Mouse (Mus musculus): ENCODE measurements around the gene Nfam1. TPM values are rescaled to one million over a fixed set of nuclear protein-coding genes. Genes with fewer than 3 reads are reported as not detected.
"Not testable (repeated sequence)": the region's sequence is repeated elsewhere in the genome, so short reads cannot be mapped to it uniquely, and the experiment has no call there.

Gene Nfam1
- polyA plus RNA-seq (2017; shearing (Covaris generic)), result under 1 TPM in 2 of 3 experiments, not detected in 1; 0.26 to 0.92 TPM

- ATAC-seq, result no peak
These were observed at the start of gene Nfam1 for GRCm38 (mm10) chr15:83032981-83033541. Gene Nfam1, minus strand, starts transcription at chr15:83033306.

DNA sequence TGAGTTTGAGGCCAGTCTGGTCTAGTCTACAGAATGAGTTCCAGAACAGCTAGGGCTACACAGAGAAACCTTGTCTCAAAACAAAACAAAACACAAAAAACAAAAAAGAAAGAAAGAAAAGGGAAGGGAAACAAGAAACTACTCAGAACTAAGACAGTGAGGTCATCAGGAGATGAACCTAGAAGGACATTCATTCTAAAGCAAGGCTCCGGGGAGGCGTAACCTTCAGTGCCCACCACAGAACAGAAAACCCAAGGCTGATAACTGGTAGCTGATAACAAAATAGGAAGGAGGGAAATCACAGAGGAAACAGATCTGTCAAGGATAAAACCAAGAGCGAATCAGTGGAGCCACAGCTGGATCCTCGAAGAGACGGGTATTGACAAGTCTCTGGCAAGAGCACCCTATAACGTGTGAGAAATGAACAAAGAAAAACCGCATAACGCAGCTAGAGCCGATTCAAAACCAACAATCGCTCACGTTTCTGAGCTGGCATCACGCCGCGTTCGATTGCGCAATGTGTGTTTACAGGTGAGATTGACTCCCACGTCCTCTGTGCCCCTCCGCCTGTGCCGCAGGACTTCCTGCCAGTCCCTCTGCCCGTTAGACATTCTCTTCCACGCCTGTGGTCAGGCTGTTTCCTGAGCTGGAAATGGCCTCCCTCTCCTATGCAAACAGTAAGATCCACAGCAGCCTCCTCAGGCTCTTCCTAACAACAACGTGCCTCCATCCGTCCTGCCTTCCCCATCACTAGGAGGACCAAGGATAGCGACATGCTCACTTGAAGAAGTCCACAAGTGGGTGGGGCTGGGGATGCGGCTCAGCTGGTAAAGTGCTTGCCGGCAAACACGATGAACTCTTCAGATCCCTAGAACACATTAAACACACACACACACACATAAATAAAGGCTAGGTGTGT is 42.8 kb upstream of the Nfam1 start:
- ATAC-seq, result peak; percentile 87

GRCm38 (mm10) chr15:83074179-83074578 is 41.1 kb upstream of the Nfam1 start:
- ATAC-seq, result no peak

GRCm38 (mm10) chr15:83071752-83072151 is 38.6 kb upstream of the Nfam1 start:
- ATAC-seq, result no peak

DNA sequence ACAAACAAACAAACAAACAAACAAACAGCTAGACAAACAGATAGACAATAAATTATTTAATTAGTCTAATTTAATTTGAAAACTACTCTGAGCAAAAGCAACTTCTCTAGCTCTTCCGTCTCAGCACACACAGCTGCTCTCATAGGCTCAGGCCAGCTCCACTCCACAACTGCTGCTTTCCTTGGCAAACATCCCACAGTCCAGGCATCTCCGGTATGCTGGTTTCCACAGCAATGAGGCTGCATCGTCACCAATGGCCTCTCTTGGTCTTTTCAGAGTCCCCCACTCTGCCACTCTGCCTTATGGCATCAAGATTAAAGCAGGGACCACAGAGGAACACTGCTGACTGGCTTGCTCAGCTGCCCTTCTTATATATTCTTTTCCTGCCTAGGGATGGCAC is 37.8 kb upstream of the Nfam1 start:
- no peak for ATAC-seq

DNA sequence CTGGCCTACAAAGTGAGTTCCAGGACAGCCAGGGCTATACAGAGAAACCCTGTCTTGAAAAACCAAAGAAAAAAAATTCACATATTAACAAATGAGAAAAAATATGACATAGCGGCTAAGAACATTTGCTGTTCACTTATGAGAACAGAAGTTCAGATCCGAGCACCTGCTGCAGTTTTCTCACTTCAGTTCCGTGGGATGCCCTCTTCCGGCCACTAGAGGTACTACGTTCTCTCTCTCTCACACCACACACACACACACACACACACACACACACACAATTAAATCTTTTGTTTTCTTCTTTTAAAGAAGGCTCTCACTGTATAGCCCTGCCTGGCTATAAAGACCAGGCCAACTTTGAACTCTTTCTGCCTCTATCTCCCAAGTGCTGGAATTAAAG is 35.2 kb upstream of the Nfam1 start:
- no peak for ATAC-seq

DNA sequence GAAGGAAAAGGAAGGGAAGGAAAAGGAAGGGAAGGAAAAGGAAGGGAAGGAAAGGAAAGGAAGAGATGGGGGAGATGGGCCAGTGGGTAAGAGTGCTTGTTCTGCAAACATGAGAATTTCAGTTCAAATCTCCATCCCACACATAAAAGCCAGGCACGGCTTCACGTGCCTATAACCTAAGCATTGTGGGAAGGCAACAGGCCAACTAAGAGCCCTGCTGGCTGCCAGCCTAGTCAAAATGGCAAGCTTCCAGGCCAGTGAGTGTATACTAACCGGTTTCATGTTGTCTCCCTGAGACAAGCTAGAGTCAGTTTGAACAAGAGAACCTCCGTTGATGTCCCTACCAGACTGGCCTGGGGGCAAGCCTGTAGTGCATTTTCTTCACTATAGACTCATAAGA is 32.4 kb upstream of the Nfam1 start:
- no peak for ATAC-seq

DNA sequence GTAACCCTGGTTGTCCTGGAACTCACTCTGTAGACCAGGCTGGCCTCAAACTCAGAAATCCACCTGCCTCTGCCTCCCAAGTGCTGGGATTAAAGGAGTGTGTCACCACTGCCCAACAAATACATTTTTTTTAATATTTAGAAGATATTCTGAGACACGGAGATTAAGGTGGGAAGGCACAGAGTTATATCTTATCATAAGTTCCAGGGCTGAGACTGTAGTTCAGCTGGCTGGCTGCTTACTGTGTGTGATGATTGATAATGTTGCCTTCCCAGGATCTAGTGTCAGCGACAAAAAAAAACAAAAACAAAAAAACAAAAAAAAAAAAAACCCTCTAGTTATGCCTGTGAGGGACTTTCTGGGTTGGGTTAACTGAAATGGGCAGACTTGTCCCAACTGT is 29.5 kb upstream of the Nfam1 start:
- not testable (repeated sequence) for ATAC-seq

GRCm38 (mm10) chr15:83061689-83062088 is 28.6 kb upstream of the Nfam1 start:
- no peak for ATAC-seq

DNA sequence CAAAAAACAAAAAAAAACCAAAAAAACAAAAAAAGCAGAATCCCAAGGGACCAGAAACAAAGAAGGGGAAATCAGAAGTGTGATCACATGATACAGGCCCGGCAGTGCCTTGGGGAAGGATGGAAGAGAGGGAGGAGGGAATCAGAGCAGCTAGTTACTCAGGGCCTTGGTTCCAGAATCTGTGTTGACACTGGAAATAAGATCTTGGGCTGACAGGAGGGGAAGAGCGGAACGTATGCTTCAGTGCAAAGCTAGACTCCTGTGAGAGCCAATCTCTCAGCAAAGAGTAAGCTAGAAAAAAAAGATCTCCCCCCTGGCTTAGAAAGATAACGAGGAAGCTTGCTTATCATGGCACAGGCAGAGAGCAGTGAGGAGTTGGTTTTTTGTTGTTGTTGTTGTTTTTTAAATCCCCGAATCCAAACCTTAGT is 26.1 kb upstream of the Nfam1 start:
- no peak for ATAC-seq

DNA sequence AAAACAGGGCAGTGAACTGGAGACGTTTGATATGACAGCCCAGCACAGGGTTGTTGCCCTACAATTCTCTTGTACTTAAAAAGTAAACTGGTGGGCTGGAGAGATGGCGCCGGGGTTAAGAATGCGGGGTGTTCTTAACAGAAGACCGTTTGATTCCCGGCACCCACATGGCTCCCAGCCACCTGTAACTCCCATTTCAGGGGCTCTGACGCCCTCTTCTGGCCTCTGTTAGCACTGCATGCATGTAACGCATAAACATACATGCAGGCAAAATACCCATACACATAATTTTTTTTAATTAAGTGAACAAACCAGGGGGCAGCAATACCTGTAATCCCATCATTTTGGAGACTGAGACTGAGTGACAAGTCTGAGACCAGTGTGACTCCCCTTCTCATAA is 24.4 kb upstream of the Nfam1 start:
- no peak for ATAC-seq

DNA sequence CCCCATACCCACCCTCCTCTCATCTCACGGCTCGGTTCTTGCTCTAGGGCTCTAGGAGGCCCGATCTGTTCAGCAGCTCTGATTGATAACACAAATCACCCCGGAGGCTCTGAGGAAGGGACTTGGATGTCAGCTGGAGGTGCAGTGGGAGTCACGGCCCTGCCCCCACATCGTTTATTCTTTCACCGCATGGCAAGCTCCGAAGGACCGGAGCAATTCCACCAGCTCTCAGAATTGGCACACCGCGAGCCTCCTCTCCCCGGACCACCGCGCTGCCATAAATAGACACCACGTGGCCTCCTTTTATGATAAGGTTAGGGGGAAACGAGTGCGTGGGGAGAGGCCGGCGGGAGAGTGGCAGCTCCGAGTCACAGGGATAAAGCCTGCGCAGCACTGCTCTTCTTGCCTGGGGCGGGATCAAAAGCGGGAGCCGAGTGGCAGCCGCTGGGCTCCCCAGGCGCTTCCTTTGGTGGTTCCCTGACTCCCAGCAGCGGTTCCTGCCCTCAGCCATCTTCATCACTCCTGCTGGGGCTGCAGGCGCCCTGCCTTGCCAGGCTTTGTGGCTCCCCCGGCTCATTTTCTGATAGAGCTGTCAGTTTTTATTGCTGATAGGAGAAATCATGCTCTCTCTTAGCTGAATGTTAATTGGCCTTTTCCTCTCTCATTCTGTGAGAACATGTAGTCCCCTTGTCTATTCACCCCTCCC is 23.4 kb upstream of the Nfam1 start:
- no peak for ATAC-seq

GRCm38 (mm10) chr15:83055569-83055968 is 22.5 kb upstream of the Nfam1 start:
- ATAC-seq, result no peak

- ATAC-seq, result no peak
These were observed 20.2 kb upstream of the Nfam1 start for GRCm38 (mm10) chr15:83053261-83053660.

DNA sequence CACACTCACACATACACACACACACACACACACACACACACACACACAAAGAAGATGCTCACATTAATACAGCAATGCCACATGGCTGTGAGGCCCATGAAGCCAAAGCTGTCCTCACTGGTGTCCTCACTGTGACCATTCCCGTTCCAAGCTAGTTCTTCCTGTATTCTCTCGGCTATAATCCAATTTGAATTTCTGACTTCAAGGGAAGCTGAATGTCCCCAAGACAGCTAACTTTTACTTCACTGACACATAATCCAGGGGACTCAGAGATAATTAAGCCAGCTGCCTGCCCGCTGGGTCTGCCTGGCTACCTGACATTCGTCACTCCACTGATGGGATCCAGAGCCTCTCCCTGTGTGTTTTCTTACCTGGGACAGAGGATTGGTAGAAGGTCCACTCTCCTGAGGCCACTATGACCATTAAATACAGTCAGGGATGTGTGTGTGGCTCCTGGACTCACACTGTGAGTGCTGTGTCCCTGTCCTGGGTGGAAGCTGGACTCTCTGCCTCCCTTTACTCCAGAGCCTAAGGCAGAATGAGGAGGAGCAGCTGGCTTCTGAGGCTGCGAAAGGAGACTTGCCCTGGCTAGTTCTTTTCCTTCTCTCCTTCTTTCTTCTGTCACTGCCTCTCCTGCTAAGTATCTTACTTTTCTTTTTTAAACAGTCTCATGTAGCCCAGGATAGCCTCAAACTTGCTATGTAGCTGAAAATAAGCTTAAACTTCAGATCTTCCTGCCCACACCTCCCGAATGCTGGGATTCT is 19.4 kb upstream of the Nfam1 start:
- ATAC-seq, result no peak

- ATAC-seq, result no peak
These were observed 13.6 kb upstream of the Nfam1 start for GRCm38 (mm10) chr15:83046730-83047129.

DNA sequence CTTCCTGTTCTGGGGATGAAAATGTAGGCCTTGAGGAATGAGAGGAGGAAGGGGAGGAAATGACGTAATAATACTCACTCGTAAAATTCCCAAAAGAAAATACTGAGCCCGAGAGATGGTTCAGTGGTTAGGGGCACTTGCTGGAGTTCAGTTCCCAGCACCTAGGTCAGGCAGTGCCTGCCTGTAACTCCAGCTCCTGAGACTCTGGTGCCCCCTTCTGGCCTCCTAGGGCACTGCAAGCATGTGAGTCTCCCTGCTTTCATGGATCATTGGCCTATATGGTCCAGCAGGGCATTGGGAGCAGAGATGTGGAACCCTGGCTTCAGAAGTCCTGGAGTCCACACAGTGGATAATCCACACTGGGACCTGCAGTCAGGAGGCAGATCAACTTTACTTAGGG is 13.2 kb upstream of the Nfam1 start:
- ATAC-seq, result no peak

DNA sequence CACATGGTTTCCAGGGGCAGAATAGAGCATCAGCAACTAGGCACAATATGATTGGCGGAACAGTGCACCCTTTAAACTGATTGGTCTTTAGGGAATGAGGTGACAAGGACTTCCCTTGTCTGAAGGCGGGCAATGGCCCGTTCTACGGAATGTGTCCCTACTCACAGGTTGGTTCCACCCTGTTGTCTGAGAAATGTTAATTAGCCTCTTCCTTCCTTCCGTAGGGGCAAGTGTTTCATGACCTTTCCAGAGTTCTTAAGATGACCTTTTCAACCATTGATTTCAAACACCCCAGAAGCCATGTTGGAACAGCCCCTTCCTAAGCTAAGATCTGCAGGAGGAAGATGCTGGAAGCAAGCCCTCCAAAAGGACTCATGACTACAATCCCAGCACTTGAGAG is 12.5 kb upstream of the Nfam1 start:
- ATAC-seq, result not testable (repeated sequence)

DNA sequence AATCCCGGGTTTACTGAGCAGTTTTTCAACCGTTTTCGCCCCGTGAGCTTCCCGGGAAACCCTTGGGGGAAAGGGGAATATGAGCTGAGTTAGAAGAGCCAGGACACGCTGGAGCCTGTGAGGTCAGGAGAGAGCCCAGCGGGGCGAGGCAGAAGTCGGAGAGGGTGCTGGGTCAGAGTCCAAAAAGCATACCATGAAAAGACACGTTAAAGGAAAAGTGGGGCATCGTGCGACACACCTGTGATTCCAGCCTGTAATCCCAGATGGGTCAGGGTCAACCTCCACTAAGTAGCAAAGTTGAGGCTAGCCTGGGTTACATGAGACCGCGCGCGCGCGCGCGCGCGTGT is 10.2 kb upstream of the Nfam1 start:
- no peak for ATAC-seq

DNA sequence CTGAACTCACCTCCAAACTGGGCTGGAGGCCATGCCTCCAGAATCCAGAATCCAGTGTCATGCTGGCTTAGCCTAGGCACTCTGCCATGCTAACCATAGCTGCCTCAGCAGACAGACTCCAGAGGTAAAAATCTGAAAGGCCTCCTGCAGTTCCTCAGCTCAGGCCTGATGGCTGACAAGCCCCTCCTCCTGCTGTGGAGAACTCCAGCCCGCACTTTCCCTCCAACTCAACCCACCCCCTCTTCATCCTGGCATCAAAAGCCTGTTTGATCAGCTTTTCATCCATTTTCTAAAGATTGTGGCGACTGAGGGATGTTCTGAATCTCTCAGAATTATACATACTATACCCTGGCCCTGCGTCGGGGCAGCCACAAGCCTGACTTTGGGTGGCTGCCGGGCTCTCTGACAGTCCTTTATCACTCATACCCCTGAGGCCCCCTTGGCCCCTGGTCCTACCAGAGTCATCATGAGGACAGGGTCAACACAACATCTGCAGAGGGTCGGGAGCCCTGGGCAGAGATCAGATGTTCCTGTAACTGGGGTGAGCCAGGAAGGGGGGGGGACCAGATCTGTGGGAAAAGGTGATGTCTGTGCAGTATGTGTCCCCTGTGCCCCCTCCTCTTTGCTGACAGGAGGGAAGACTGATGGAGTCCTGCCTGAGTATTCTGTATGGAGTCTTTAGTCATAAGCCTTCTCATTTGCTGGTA is 9.7 kb upstream of the Nfam1 start:
- ATAC-seq, result no peak

DNA sequence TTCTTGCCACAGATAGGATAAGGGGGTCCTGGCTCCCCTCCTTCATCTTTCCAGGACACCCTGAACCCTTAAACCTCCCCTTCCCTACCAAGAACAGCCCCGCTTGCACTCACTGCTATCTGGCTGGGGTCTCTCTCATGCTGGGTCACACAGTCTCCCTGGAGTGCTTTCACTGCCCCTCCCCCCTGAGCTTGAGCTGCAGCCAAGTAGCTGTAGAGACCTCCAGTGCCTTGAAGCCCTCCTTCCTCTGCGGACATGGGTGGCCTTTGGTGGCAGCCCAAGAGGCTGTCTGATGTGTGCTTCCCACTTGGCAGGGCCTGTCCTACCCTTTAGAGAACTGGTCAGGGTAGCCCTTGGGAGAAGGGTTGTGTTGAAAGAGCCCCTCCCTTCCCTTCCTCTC is 7.0 kb upstream of the Nfam1 start:
- ATAC-seq, result no peak

GRCm38 (mm10) chr15:83038812-83039211 is 5.7 kb upstream of the Nfam1 start:
- ATAC-seq, result no peak

Measured in inflammation-experienced regulatory T-cells, adult 6 months (primary cell).